Mouse (Mus musculus) liver, embryonic 13.5 days (tissue): ENCODE data around the gene Dmrtc2. TPM values are rescaled to one million over a fixed set of nuclear protein-coding genes. Genes with fewer than 3 reads are reported as not detected.
"Not testable (repeated sequence)": the region's sequence is repeated elsewhere in the genome, so short reads cannot be mapped to it uniquely, and the experiment has no call there.

ENCODE experiments used
- ATAC-seq: fragments of 200-750 bp; cut with Nextera tagmentation; 2 replicates; pipeline ENCODE4 v1.8.0; 2017; ENCODE audit warnings: low read depth, mild to moderate bottlenecking, moderate number of reproducible peaks, moderate library complexity
- DNase-seq: peaks from one replicate; pipeline ENCODE4 v3.0.0; 2022
- H3K27ac ChIP-seq: fragments of 300-500 bp; sonication (generic); 2 replicates; pipeline ENCODE4 v1.5.1; 2015; ENCODE audit warnings: moderate library complexity, mild to moderate bottlenecking, inconsistent platforms
- H3K27me3 ChIP-seq: fragments of 300-500 bp; sonication (generic); 2 replicates; pipeline ENCODE4 v1.6.1; 2015; ENCODE audit warnings: mild to moderate bottlenecking, inconsistent platforms
- H3K36me3 ChIP-seq: fragments of 300-500 bp; sonication (generic); 2 replicates; pipeline ENCODE4 v1.6.1; 2015; ENCODE audit warnings: mild to moderate bottlenecking, inconsistent platforms
- H3K4me1 ChIP-seq: fragments of 300-500 bp; sonication (generic); replicated peaks from 2 replicates; pipeline ENCODE4 v1.6.1; 2015; ENCODE audit warnings: inconsistent platforms
- H3K4me2 ChIP-seq: fragments of 300-500 bp; sonication (generic); 2 replicates; pipeline ENCODE4 v1.6.1; 2015; ENCODE audit warnings: inconsistent platforms, mild to moderate bottlenecking, moderate library complexity
- H3K4me3 ChIP-seq: fragments of 300-500 bp; sonication (generic); replicated peaks from 2 replicates; pipeline ENCODE4 v1.5.1; 2015; ENCODE audit warnings: mild to moderate bottlenecking, inconsistent platforms
- H3K9ac ChIP-seq: fragments of 300-500 bp; sonication (generic); 2 replicates; pipeline ENCODE4 v1.6.1; 2015; ENCODE audit warnings: mild to moderate bottlenecking, inconsistent platforms
- H3K9me3 ChIP-seq: fragments of 300-500 bp; sonication (generic); replicated peaks from 2 replicates; pipeline ENCODE4 v1.6.1; 2016; ENCODE audit warnings: inconsistent platforms
- WGBS: fragments of 180-500 bp; shearing (Covaris S2); methylation state at CpG from one replicate; pipeline ENCODE4 v1.1.7; 2015; ENCODE audit not compliant: insufficient replicate concordance; 5-methylcytosine and 5-hydroxymethylcytosine counted together
- polyA plus RNA-seq: library from polyadenylated mRNA; unstranded; fragments of >200 nt; fragmentation: Nextera tagmentation; extraction: Ambion mirVana; gene quantifications from 2 replicates; pipeline ENCODE4 v1.2.1, GENCODE M21; 2015

Gene Dmrtc2
- polyA plus RNA-seq: not detected in 2 replicates

DNA sequence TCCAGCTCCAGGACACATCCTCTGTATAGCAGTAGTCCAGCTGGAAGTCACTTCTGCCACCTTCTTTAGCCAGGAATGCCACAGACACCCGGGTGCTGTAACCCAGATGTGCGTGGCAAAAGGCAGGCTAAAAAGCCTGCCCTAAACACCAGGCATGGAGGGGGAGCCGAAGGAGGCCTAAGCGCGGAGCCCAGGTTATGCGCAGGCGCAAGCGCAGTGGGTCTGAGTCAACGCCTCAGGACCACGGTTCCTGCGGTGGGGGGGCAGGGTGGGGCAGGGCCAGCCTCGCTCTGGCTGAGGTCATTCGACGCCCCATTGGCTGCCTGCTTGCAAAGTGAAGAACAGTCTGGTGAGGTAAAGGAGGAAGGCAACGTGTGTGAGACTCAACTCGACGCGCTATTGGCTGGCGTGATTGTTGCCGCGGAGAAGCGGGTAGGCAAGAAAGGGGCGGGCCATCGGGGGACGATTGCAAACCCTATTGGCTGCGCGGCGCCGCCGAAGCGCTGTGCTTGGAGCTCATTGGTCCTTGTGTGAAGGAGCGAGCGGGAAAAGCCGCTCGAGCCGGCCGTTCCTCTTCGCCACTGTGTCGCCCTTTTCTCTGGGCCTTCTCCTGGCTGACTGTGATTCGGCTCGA is at the start of gene Dmrtc2, which contains the start of gene Lypd4:
TSS of gene Dmrtc2 (plus strand) at position 526 of the 634 bp plus-strand sequence.
TSS of gene Lypd4 (minus strand) at position 410 of the 634 bp plus-strand sequence.
- WGBS: 49% methylated on average over 41 of the region's 41 CpGs
- H3K4me3 ChIP-seq: no peak within 1 kb of the TSS
- peaks cover 68% of the 10 kb centered on the region for H3K27me3 ChIP-seq
- no peaks in the 10 kb centered on the region for H3K36me3 ChIP-seq
- 0 out of 2 replicates have a peak, but pooled peaks cover 3% of the 10 kb centered on the region for H3K9me3 ChIP-seq
- H3K27ac ChIP-seq: no peak within 1 kb of the TSS
- DNase-seq (no peak), ATAC-seq (no peak; the same call in 1 of the 2 replicates)
- no peak within 1 kb of the TSS for H3K4me2 ChIP-seq
- H3K9ac ChIP-seq: no peak within 1 kb of the TSS
- peaks cover 6% of the 10 kb centered on the region; the same call in 1 of the 2 replicates for H3K4me1 ChIP-seq

GRCm38 (mm10) chr7:24824452-24824851 is 45.4 kb upstream of the Dmrtc2 start:
- H3K4me2 ChIP-seq: no peak overlapping the region
- H3K27ac ChIP-seq: no peak overlapping the region
- H3K27me3 ChIP-seq: no peaks in the 10 kb centered on the region
- no peaks in the 10 kb centered on the region for H3K4me1 ChIP-seq
- 22% methylated on average over 7 of the region's 7 CpGs for whole genome bisulfite sequencing
- no peak overlapping the region for H3K9ac ChIP-seq
- no peak for DNase-seq
- no peaks in the 10 kb centered on the region for H3K36me3 ChIP-seq
- H3K9me3 ChIP-seq: no peaks in the 10 kb centered on the region
- ATAC-seq: no peak
- H3K4me3 ChIP-seq: no peak overlapping the region

- Histone ChIP-seq H3K27ac (no peak overlapping the region), H3K4me2 (no peak overlapping the region), H3K9me3 (no peaks in the 10 kb centered on the region), H3K4me3 (no peak overlapping the region), H3K36me3 (no peaks in the 10 kb centered on the region), H3K4me1 (no peaks in the 10 kb centered on the region), H3K9ac (no peak overlapping the region), H3K27me3 (peaks cover 6% of the 10 kb centered on the region; the same call in 1 of the 2 replicates)
- no peak for ATAC-seq
- no peak for DNase-seq
- 78% methylated on average over 4 of the region's 4 CpGs for WGBS
Measured at GRCm38 (mm10) chr7:24827181-24827580, 42.7 kb upstream of the Dmrtc2 start.

DNA sequence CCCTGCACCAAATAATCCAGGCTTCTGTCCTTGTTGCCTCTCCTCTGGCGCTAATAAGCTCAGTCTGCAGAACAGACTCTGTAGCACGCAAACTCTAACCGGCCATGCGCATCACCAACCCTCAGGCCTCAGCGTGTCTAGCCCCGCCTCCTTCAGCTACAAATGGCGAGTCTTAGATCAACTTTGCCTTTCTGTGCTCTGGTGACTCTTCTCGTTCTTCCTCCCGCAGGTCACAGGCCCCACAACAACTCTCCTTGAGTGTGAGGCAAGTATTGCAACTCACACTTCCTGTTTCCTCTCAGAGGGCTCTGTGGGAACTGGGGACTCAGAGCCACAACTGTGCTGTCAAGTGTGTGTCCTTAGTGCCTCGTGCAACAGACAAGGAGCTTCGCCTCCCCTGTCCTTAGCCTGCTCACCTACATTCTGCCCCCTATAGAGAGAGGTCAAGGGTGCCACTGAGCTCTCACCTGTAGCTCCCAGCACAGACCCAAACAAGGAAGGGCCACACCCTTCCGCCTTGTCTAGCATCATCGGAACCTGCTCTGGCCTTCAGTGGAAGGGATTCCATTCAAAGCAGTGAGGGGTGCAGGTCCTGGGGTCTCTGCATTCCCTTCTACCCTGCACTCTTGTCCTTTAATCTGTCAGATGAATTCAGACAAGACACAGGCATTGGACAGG is 31.0 kb upstream of the Dmrtc2 start:
- H3K27ac ChIP-seq, H3K9ac ChIP-seq, H3K27me3 ChIP-seq, H3K4me2 ChIP-seq, DNase-seq, H3K9me3 ChIP-seq, H3K4me3 ChIP-seq, H3K36me3 ChIP-seq, H3K4me1 ChIP-seq: not testable (repeated sequence)
- ATAC-seq: peak; percentile 34
- 43% methylated on average over 13 of the region's 13 CpGs for WGBS

DNA sequence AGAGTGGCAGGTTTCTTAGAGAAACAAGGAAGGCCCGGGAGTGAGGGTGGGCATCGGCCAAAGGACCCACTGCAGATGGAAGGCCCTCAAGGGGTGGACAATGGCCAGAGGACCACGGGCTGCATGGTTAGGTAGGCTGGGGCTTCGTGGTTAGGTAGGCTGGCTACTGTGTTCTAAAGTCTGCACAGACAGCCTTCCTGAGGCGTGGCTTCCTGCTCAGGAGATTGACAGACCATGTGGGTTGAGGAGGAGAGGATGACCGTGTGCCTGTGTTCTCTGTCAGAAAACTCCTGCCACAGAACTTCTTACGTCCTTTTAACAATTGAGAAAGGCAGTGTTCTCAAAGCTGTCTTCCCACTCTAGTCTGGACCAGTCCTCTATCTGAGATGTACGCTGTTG is 30.4 kb upstream of the Dmrtc2 start:
- Histone ChIP-seq H3K4me1 (no peaks in the 10 kb centered on the region), H3K27me3 (no peaks in the 10 kb centered on the region), H3K36me3 (no peaks in the 10 kb centered on the region), H3K4me2 (no peak overlapping the region), H3K9me3 (no peaks in the 10 kb centered on the region), H3K27ac (no peak overlapping the region), H3K4me3 (no peak overlapping the region), H3K9ac (no peak overlapping the region)
- DNase-seq (no peak), ATAC-seq (0 out of 2 replicates have a peak, but pooled peaks have one; percentile 31)
- WGBS: 41% methylated on average over 8 of the region's 8 CpGs

GRCm38 (mm10) chr7:24840331-24840730 is 29.5 kb upstream of the Dmrtc2 start:
- H3K9me3 ChIP-seq: no peaks in the 10 kb centered on the region
- WGBS: 66% methylated on average over 3 of the region's 3 CpGs
- H3K27ac ChIP-seq: no peak overlapping the region
- H3K27me3 ChIP-seq: no peaks in the 10 kb centered on the region
- no peaks in the 10 kb centered on the region for H3K36me3 ChIP-seq
- DNase-seq (no peak), ATAC-seq (no peak)
- no peak overlapping the region for H3K9ac ChIP-seq
- no peak overlapping the region for H3K4me3 ChIP-seq
- H3K4me1 ChIP-seq: peaks cover 2% of the 10 kb centered on the region
- no peak overlapping the region for H3K4me2 ChIP-seq

- Histone ChIP-seq H3K36me3 (no peaks in the 10 kb centered on the region), H3K27ac (no peak overlapping the region), H3K4me1 (peaks cover 9% of the 10 kb centered on the region), H3K9me3 (no peaks in the 10 kb centered on the region), H3K4me2 (no peak overlapping the region), H3K9ac (no peak overlapping the region), H3K4me3 (no peak overlapping the region), H3K27me3 (no peaks in the 10 kb centered on the region)
- 64% methylated on average over 4 of the region's 4 CpGs for WGBS
- no peak for DNase-seq
- no peak for ATAC-seq
Measured at GRCm38 (mm10) chr7:24841009-24841408, 28.8 kb upstream of the Dmrtc2 start.

GRCm38 (mm10) chr7:24844144-24844543 is 25.7 kb upstream of the Dmrtc2 start:
- no peaks in the 10 kb centered on the region for H3K36me3 ChIP-seq
- H3K4me1 ChIP-seq: peaks cover 34% of the 10 kb centered on the region
- H3K4me2 ChIP-seq: no peak overlapping the region
- H3K9ac ChIP-seq: no peak overlapping the region
- DNase-seq (no peak), ATAC-seq (no peak)
- no peaks in the 10 kb centered on the region for H3K9me3 ChIP-seq
- WGBS: 43% methylated on average over 5 of the region's 5 CpGs
- no peaks in the 10 kb centered on the region for H3K27me3 ChIP-seq
- H3K4me3 ChIP-seq: no peak overlapping the region
- H3K27ac ChIP-seq: no peak overlapping the region

- H3K27ac ChIP-seq: no peak overlapping the region
- DNase-seq (no peak), ATAC-seq (no peak)
- no peaks in the 10 kb centered on the region for H3K36me3 ChIP-seq
- H3K4me2 ChIP-seq: no peak overlapping the region
- no peaks in the 10 kb centered on the region for H3K9me3 ChIP-seq
- no peak overlapping the region for H3K9ac ChIP-seq
- H3K4me1 ChIP-seq: peaks cover 44% of the 10 kb centered on the region
- WGBS: 70% methylated on average over 9 of the region's 9 CpGs
- no peaks in the 10 kb centered on the region for H3K27me3 ChIP-seq
- no peak overlapping the region for H3K4me3 ChIP-seq
Measured at GRCm38 (mm10) chr7:24845181-24845580, 24.7 kb upstream of the Dmrtc2 start.

- Histone ChIP-seq H3K9me3 (no peaks in the 10 kb centered on the region), H3K4me2 (peak overlapping the region; percentile 16; the same call in 1 of the 2 replicates), H3K4me3 (no peak overlapping the region), H3K27me3 (no peaks in the 10 kb centered on the region), H3K36me3 (no peaks in the 10 kb centered on the region), H3K9ac (peak overlapping the region; percentile 14; the same call in 1 of the 2 replicates), H3K4me1 (peaks cover 48% of the 10 kb centered on the region), H3K27ac (no peak overlapping the region)
- DNase-seq: peak; percentile 65
- 2% methylated on average over 6 of the region's 6 CpGs for whole genome bisulfite sequencing
- ATAC-seq: peak; percentile 75
Measured at GRCm38 (mm10) chr7:24845713-24846112, 24.1 kb upstream of the Dmrtc2 start.

DNA sequence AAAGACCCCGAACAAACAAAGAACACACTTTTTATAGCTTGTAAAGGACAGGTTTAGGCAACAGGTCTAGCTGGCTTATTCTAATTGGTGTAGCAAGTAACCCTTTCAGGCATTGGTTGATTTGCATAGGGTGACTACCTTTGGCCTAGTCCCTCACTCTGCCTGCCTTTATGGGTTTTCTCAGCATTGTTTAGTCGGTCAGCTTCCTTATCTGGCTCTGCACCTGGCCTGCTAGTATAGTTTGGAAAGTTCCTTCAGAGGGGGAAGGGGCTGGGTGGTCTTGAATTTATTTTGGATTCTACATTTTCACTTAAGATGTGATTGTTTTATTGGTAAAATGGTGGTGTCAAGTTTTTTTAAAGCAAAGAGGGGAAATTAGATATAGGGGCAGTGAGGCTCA is 23.3 kb upstream of the Dmrtc2 start:
- not testable (repeated sequence) for H3K4me2 ChIP-seq, H3K27ac ChIP-seq, H3K9me3 ChIP-seq, H3K4me3 ChIP-seq, H3K9ac ChIP-seq, H3K27me3 ChIP-seq, DNase-seq, H3K36me3 ChIP-seq, ATAC-seq
- WGBS: 22% methylated on average over 2 of the region's 2 CpGs
- H3K4me1 ChIP-seq: peaks cover 57% of the 10 kb centered on the region
